Mouse (Mus musculus): ENCODE measurements around the gene Lrg1. TPM values are rescaled to one million over a fixed set of nuclear protein-coding genes. Genes with fewer than 3 reads are reported as not detected.

Gene Lrg1
- total and polyA plus RNA-seq, 3 experiments = not detected

Other genes with a start within 250 kb of the Lrg1 start
- gene Zfp119a, start 243.1 kb downstream of the Lrg1 start, total RNA-seq (2012; rRNA removed) = 1.7 TPM in 2 replicates
- under 1 TPM in 1 of 2 experiments, not detected in 1; 0.71 TPM for gene Zfp119a, start 243.1 kb downstream of the Lrg1 start, polyA plus RNA-seq (2012; ENCODE audit: insufficient read depth in 1 of 2, insufficient read length in 2 of 2, low read depth in 1 of 2, low replicate concordance in 2 of 2, missing spikeins in 1 of 2)
- gene Zfp959, start 229.9 kb downstream of the Lrg1 start, total RNA-seq (2012; rRNA removed) = 6.0 and 7.4 TPM in 2 replicates
- 1 to 10 TPM in 1 of 2 experiments, not detected in 1; 4.2 TPM for gene Zfp959, start 229.9 kb downstream of the Lrg1 start, polyA plus RNA-seq (2012; ENCODE audit: insufficient read depth in 1 of 2, insufficient read length in 2 of 2, low read depth in 1 of 2, low replicate concordance in 2 of 2, missing spikeins in 1 of 2)
- gene Zfp119b, start 172.5 kb downstream of the Lrg1 start, total RNA-seq (2012; rRNA removed) = 1.6 and 2.0 TPM in 2 replicates
- 1 to 10 TPM in 1 of 2 experiments, not detected in 1; 1.1 TPM for gene Zfp119b, start 172.5 kb downstream of the Lrg1 start, polyA plus RNA-seq (2012; ENCODE audit: insufficient read depth in 1 of 2, insufficient read length in 2 of 2, low read depth in 1 of 2, low replicate concordance in 2 of 2, missing spikeins in 1 of 2)
- gene Ebi3, start 169.4 kb downstream of the Lrg1 start, total RNA-seq (2012; rRNA removed) = 0.15 TPM in 1 of 2 replicates, not detected in the other
- gene Ebi3, start 169.4 kb downstream of the Lrg1 start, polyA plus RNA-seq (2012; ENCODE audit: insufficient read depth in 1 of 2, insufficient read length in 2 of 2, low read depth in 1 of 2, low replicate concordance in 2 of 2, missing spikeins in 1 of 2) = under 1 TPM in 1 of 2 experiments, not detected in 1; 0.86 TPM
- 17.6 and 18.6 TPM in 2 replicates for gene Yju2, start 162.9 kb downstream of the Lrg1 start, total RNA-seq (2012; rRNA removed)
- gene Yju2, start 162.9 kb downstream of the Lrg1 start, polyA plus RNA-seq (2012; ENCODE audit: insufficient read depth in 1 of 2, insufficient read length in 2 of 2, low read depth in 1 of 2, low replicate concordance in 2 of 2, missing spikeins in 1 of 2) = 10 to 100 TPM; 25.2 to 91.8 TPM
- gene Shd, start 151.5 kb downstream of the Lrg1 start, total RNA-seq (2012; rRNA removed) = 0.26 and 0.31 TPM in 2 replicates
- gene Shd, start 151.5 kb downstream of the Lrg1 start, polyA plus RNA-seq (2012; ENCODE audit: insufficient read depth in 1 of 2, insufficient read length in 2 of 2, low read depth in 1 of 2, low replicate concordance in 2 of 2, missing spikeins in 1 of 2) = under 1 TPM in 1 of 2 experiments, not detected in 1; 0.89 TPM
- gene Fsd1, start 135.5 kb downstream of the Lrg1 start, total RNA-seq (2012; rRNA removed) = not detected in 2 replicates
- gene Fsd1, start 135.5 kb downstream of the Lrg1 start, polyA plus RNA-seq (2012; ENCODE audit: insufficient read depth in 1 of 2, insufficient read length in 2 of 2, low read depth in 1 of 2, low replicate concordance in 2 of 2, missing spikeins in 1 of 2) = not detected
- 0.08 and 0.10 TPM in 2 replicates for gene Stap2, start 116.4 kb downstream of the Lrg1 start, total RNA-seq (2012; rRNA removed)
- under 1 TPM in 1 of 2 experiments, not detected in 1; 0.08 TPM for gene Stap2, start 116.4 kb downstream of the Lrg1 start, polyA plus RNA-seq (2012; ENCODE audit: insufficient read depth in 1 of 2, insufficient read length in 2 of 2, low read depth in 1 of 2, low replicate concordance in 2 of 2, missing spikeins in 1 of 2)
- gene Mpnd, start 116.3 kb downstream of the Lrg1 start, total RNA-seq (2012; rRNA removed) = 3.9 and 5.6 TPM in 2 replicates
- gene Mpnd, start 116.3 kb downstream of the Lrg1 start, polyA plus RNA-seq (2012; ENCODE audit: insufficient read depth in 1 of 2, insufficient read length in 2 of 2, low read depth in 1 of 2, low replicate concordance in 2 of 2, missing spikeins in 1 of 2) = 10 to 100 TPM in 1 of 2 experiments, not detected in 1; 18.3 TPM
- 36.7 and 41.0 TPM in 2 replicates for gene Sh3gl1, start 85.4 kb downstream of the Lrg1 start, total RNA-seq (2012; rRNA removed)
- 10 to 100 TPM in 1 of 2 experiments, not detected in 1; 78.4 TPM for gene Sh3gl1, start 85.4 kb downstream of the Lrg1 start, polyA plus RNA-seq (2012; ENCODE audit: insufficient read depth in 1 of 2, insufficient read length in 2 of 2, low read depth in 1 of 2, low replicate concordance in 2 of 2, missing spikeins in 1 of 2)
- 48.5 and 49.5 TPM in 2 replicates for gene Chaf1a, start 81.6 kb downstream of the Lrg1 start, total RNA-seq (2012; rRNA removed)
- 100 to 1,000 TPM in 1 of 2 experiments, not detected in 1; 116 TPM for gene Chaf1a, start 81.6 kb downstream of the Lrg1 start, polyA plus RNA-seq (2012; ENCODE audit: insufficient read depth in 1 of 2, insufficient read length in 2 of 2, low read depth in 1 of 2, low replicate concordance in 2 of 2, missing spikeins in 1 of 2)
- gene Ubxn6, start 47.0 kb downstream of the Lrg1 start, total RNA-seq (2012; rRNA removed) = 24.8 and 28.2 TPM in 2 replicates
- gene Ubxn6, start 47.0 kb downstream of the Lrg1 start, polyA plus RNA-seq (2012; ENCODE audit: insufficient read depth in 1 of 2, insufficient read length in 2 of 2, low read depth in 1 of 2, low replicate concordance in 2 of 2, missing spikeins in 1 of 2) = 10 to 100 TPM in 1 of 2 experiments, not detected in 1; 42.2 TPM
- gene Hdgfl2, start 42.4 kb downstream of the Lrg1 start, total RNA-seq (2012; rRNA removed) = 64.2 and 71.9 TPM in 2 replicates
- gene Hdgfl2, start 42.4 kb downstream of the Lrg1 start, polyA plus RNA-seq (2012; ENCODE audit: insufficient read depth in 1 of 2, insufficient read length in 2 of 2, low read depth in 1 of 2, low replicate concordance in 2 of 2, missing spikeins in 1 of 2) = 100 to 1,000 TPM in 1 of 2 experiments, not detected in 1; 132 TPM
- 0.08 and 0.10 TPM in 2 replicates for gene Plin4, start 12.2 kb downstream of the Lrg1 start, total RNA-seq (2012; rRNA removed)
- gene Plin4, start 12.2 kb downstream of the Lrg1 start, polyA plus RNA-seq (2012; ENCODE audit: insufficient read depth in 1 of 2, insufficient read length in 2 of 2, low read depth in 1 of 2, low replicate concordance in 2 of 2, missing spikeins in 1 of 2) = under 1 TPM in 1 of 2 experiments, not detected in 1; 0.07 TPM
- not detected in 2 replicates for gene Plin5, start 4.4 kb downstream of the Lrg1 start, total RNA-seq (2012; rRNA removed)
- gene Plin5, start 4.4 kb downstream of the Lrg1 start, polyA plus RNA-seq (2012; ENCODE audit: insufficient read depth in 1 of 2, insufficient read length in 2 of 2, low read depth in 1 of 2, low replicate concordance in 2 of 2, missing spikeins in 1 of 2) = not detected
- gene Sema6b, start 18.3 kb upstream of the Lrg1 start, total RNA-seq (2012; rRNA removed) = 7.0 and 7.7 TPM in 2 replicates
- gene Sema6b, start 18.3 kb upstream of the Lrg1 start, polyA plus RNA-seq (2012; ENCODE audit: insufficient read depth in 1 of 2, insufficient read length in 2 of 2, low read depth in 1 of 2, low replicate concordance in 2 of 2, missing spikeins in 1 of 2) = 10 to 100 TPM in 1 of 2 experiments, not detected in 1; 16.8 TPM
- gene Tnfaip8l1, start 40.5 kb upstream of the Lrg1 start, total RNA-seq (2012; rRNA removed) = 3.4 and 4.0 TPM in 2 replicates
- gene Tnfaip8l1, start 40.5 kb upstream of the Lrg1 start, polyA plus RNA-seq (2012; ENCODE audit: insufficient read depth in 1 of 2, insufficient read length in 2 of 2, low read depth in 1 of 2, low replicate concordance in 2 of 2, missing spikeins in 1 of 2) = 1 to 10 TPM in 1 of 2 experiments, not detected in 1; 5.5 TPM
- 112 and 137 TPM in 2 replicates for gene Mydgf, start 61.9 kb upstream of the Lrg1 start, total RNA-seq (2012; rRNA removed)
- 100 to 1,000 TPM in 1 of 2 experiments, not detected in 1; 117 TPM for gene Mydgf, start 61.9 kb upstream of the Lrg1 start, polyA plus RNA-seq (2012; ENCODE audit: insufficient read depth in 1 of 2, insufficient read length in 2 of 2, low read depth in 1 of 2, low replicate concordance in 2 of 2, missing spikeins in 1 of 2)
- gene Dpp9, start 96.9 kb upstream of the Lrg1 start, total RNA-seq (2012; rRNA removed) = 34.3 and 36.3 TPM in 2 replicates
- 10 to 100 TPM in 1 of 2 experiments, not detected in 1; 67.2 TPM for gene Dpp9, start 96.9 kb upstream of the Lrg1 start, polyA plus RNA-seq (2012; ENCODE audit: insufficient read depth in 1 of 2, insufficient read length in 2 of 2, low read depth in 1 of 2, low replicate concordance in 2 of 2, missing spikeins in 1 of 2)
- gene Fem1a, start 134.8 kb upstream of the Lrg1 start, total RNA-seq (2012; rRNA removed) = 16.2 and 21.5 TPM in 2 replicates
- gene Fem1a, start 134.8 kb upstream of the Lrg1 start, polyA plus RNA-seq (2012; ENCODE audit: insufficient read depth in 1 of 2, insufficient read length in 2 of 2, low read depth in 1 of 2, low replicate concordance in 2 of 2, missing spikeins in 1 of 2) = 10 to 100 TPM in 1 of 2 experiments, not detected in 1; 17.1 TPM
- gene Ticam1, start 154.8 kb upstream of the Lrg1 start, total RNA-seq (2012; rRNA removed) = 3.5 and 4.6 TPM in 2 replicates
- gene Ticam1, start 154.8 kb upstream of the Lrg1 start, polyA plus RNA-seq (2012; ENCODE audit: insufficient read depth in 1 of 2, insufficient read length in 2 of 2, low read depth in 1 of 2, low replicate concordance in 2 of 2, missing spikeins in 1 of 2) = 1 to 10 TPM in 1 of 2 experiments, not detected in 1; 8.7 TPM
- 6.6 and 7.6 TPM in 2 replicates for gene Plin3, start 170.9 kb upstream of the Lrg1 start, total RNA-seq (2012; rRNA removed)
- gene Plin3, start 170.9 kb upstream of the Lrg1 start, polyA plus RNA-seq (2012; ENCODE audit: insufficient read depth in 1 of 2, insufficient read length in 2 of 2, low read depth in 1 of 2, low replicate concordance in 2 of 2, missing spikeins in 1 of 2) = 10 to 100 TPM in 1 of 2 experiments, not detected in 1; 13.1 TPM
- gene Arrdc5, start 178.3 kb upstream of the Lrg1 start, total RNA-seq (2012; rRNA removed) = not detected in 2 replicates
- gene Arrdc5, start 178.3 kb upstream of the Lrg1 start, polyA plus RNA-seq (2012; ENCODE audit: insufficient read depth in 1 of 2, insufficient read length in 2 of 2, low read depth in 1 of 2, low replicate concordance in 2 of 2, missing spikeins in 1 of 2) = not detected
- gene Uhrf1, start 181.3 kb upstream of the Lrg1 start, total RNA-seq (2012; rRNA removed) = 185 and 201 TPM in 2 replicates
- gene Uhrf1, start 181.3 kb upstream of the Lrg1 start, polyA plus RNA-seq (2012; ENCODE audit: insufficient read depth in 1 of 2, insufficient read length in 2 of 2, low read depth in 1 of 2, low replicate concordance in 2 of 2, missing spikeins in 1 of 2) = 100 to 1,000 TPM; 115 to 133 TPM
- gene Kdm4b, start 204.1 kb upstream of the Lrg1 start, total RNA-seq (2012; rRNA removed) = 9.1 and 12.5 TPM in 2 replicates
- gene Kdm4b, start 204.1 kb upstream of the Lrg1 start, polyA plus RNA-seq (2012; ENCODE audit: insufficient read depth in 1 of 2, insufficient read length in 2 of 2, low read depth in 1 of 2, low replicate concordance in 2 of 2, missing spikeins in 1 of 2) = 10 to 100 TPM in 1 of 2 experiments, not detected in 1; 27.5 TPM